Mouse (Mus musculus) stomach, embryonic 14.5 days (tissue): Measurements from ENCODE around the gene Akap6. TPM values are rescaled to one million over a fixed set of nuclear protein-coding genes. Genes with fewer than 3 reads are reported as not detected.

Experiments
- ATAC-seq: fragments of 200-750 bp; cut with Nextera tagmentation; 2 replicates; pipeline ENCODE4 v1.8.0; 2017; ENCODE audit warnings: low read depth, moderate TSS enrichment; ENCODE audit not compliant: insufficient number of reproducible peaks, insufficient read depth, low FRiP score
- H3K27ac ChIP-seq: fragments of 300-500 bp; sonication (generic); 2 replicates; pipeline ENCODE4 v1.5.1; 2014; ENCODE audit warnings: mild to moderate bottlenecking, low read length, moderate library complexity, mixed read lengths
- H3K27me3 ChIP-seq: fragments of 300-500 bp; sonication (generic); 2 replicates; pipeline ENCODE4 v1.6.1; 2014; ENCODE audit warnings: low read length, control low read depth, mixed read lengths; ENCODE audit not compliant: control insufficient read depth, insufficient read depth
- H3K36me3 ChIP-seq: fragments of 300-500 bp; sonication (generic); 2 replicates; pipeline ENCODE4 v1.6.1; 2014; ENCODE audit warnings: mild to moderate bottlenecking, control low read depth, low read length, moderate library complexity, mixed read lengths; ENCODE audit not compliant: control insufficient read depth, insufficient read depth
- H3K4me1 ChIP-seq: fragments of 300-500 bp; sonication (generic); 2 replicates; pipeline ENCODE4 v1.6.1; 2014; ENCODE audit warnings: low read length, control low read depth, mixed read lengths; ENCODE audit not compliant: control insufficient read depth, insufficient read depth
- H3K4me2 ChIP-seq: fragments of 300-500 bp; sonication (generic); replicated peaks from 2 replicates; pipeline ENCODE4 v1.6.1; 2014; ENCODE audit warnings: low read depth, low read length, control low read depth
- H3K4me3 ChIP-seq: fragments of 300-500 bp; sonication (generic); 2 replicates; pipeline ENCODE4 v1.5.1; 2014; ENCODE audit warnings: low read depth, low read length, control low read depth
- H3K9ac ChIP-seq: fragments of 300-500 bp; sonication (generic); replicated peaks from 2 replicates; pipeline ENCODE4 v1.6.1; 2014; ENCODE audit warnings: low read depth, mild to moderate bottlenecking, control low read depth, low read length, moderate library complexity, mixed read lengths
- H3K9me3 ChIP-seq: fragments of 300-500 bp; sonication (generic); 2 replicates; pipeline ENCODE4 v1.6.1; 2016; ENCODE audit warnings: low read depth, low read length, control low read depth; ENCODE audit not compliant: control insufficient read depth
- WGBS: fragments of 180-500 bp; shearing (Covaris S2); extraction: QIAGEN DNeasy Blood & Tissue Kit; methylation state at CpG from one replicate; pipeline ENCODE4 v1.1.7; 2014; 5-methylcytosine and 5-hydroxymethylcytosine counted together
- polyA plus RNA-seq: library from polyadenylated mRNA; unstranded; fragments of >200 nt; fragmentation: Nextera tagmentation; extraction: Ambion mirVana; gene quantifications from 2 replicates; pipeline ENCODE4 v1.2.1, GENCODE M21; 2014

Gene Akap6
- polyA plus RNA-seq, 1 experiment from 2014 or later = 2.7 TPM

DNA sequence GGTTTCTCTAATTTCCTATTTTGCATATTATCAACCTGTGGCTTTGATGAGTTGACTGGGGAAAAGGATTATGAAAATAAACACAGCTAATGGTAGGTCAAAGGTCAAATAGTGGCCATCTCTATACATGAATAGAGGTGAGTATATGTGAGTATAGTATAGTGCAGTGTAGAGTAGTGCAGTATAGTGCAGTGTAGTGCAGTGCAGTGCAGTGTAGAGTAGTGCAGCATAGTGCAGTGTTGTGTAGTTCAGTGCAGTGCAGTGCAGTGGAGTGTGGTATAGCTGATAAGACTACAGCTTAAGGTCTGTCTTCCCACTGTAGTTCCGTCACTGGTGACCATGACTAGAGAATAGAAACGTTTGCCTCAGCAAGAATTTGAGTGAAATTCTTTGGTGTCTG is 245.8 kb downstream of the Akap6 start:
- Histone ChIP-seq H3K9ac (no peak overlapping the region), H3K9me3 (no peaks in the 10 kb centered on the region), H3K27ac (no peak overlapping the region), H3K36me3 (no peaks in the 10 kb centered on the region), H3K4me1 (no peaks in the 10 kb centered on the region), H3K4me2 (no peak overlapping the region), H3K27me3 (no peaks in the 10 kb centered on the region), H3K4me3 (no peak overlapping the region)
- 82% methylated on average over 2 of the region's 2 CpGs for WGBS
- ATAC-seq = no peak

- no peaks in the 10 kb centered on the region for H3K4me1 ChIP-seq
- H3K27me3 ChIP-seq = no peaks in the 10 kb centered on the region
- H3K27ac ChIP-seq = no peak overlapping the region
- ATAC-seq = no peak
- H3K4me3 ChIP-seq = no peak overlapping the region
- no peak overlapping the region for H3K9ac ChIP-seq
- H3K4me2 ChIP-seq = no peak overlapping the region
- no peaks in the 10 kb centered on the region for H3K9me3 ChIP-seq
- H3K36me3 ChIP-seq = no peaks in the 10 kb centered on the region
- 64% methylated on average over 4 of the region's 4 CpGs for WGBS
Observed at GRCm38 (mm10) chr12:52950660-52951059, 251.5 kb downstream of the Akap6 start.

DNA sequence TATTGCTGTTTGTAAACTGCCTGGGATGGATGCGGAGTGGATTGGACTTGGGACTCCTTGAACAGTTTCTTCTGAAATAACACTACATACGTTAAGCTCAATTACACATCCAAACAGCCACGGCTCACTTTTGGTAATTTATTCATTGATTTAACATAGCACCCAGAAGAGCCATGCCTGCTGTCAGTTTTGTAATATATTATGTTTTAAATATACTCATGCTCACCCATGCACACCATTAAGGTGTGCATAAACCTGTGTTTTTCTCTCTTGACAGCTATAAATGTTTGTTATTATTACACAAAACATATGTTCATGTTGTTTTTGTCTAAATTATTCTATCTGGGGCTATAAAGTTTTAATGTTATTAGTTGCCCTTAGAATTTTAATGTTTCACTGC is 258.4 kb downstream of the Akap6 start:
- Histone ChIP-seq H3K9ac (no peak overlapping the region), H3K36me3 (no peaks in the 10 kb centered on the region), H3K4me2 (no peak overlapping the region), H3K4me3 (no peak overlapping the region), H3K9me3 (no peaks in the 10 kb centered on the region), H3K27me3 (no peaks in the 10 kb centered on the region), H3K27ac (no peak overlapping the region), H3K4me1 (no peaks in the 10 kb centered on the region)
- 72% methylated on average over 3 of the region's 3 CpGs for WGBS
- ATAC-seq = no peak

DNA sequence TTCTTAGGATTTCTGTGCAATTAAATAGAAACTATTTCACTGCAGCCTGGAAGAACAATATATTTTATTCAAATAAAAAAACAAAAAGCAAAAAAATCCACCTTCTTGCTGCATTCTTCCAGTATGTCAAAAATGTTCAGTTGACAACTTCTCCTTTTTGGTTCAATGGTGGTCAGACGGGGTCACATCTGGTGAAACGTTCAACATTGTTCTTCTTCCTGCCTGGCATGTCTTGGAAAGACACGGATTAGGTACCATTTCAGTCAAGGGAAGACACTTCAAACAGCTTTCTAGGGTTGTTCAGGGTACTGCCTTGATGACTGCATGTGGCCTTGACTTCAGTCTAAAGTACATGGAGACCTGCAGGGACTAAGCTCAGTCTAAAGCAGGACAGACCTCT is 258.8 kb downstream of the Akap6 start:
- WGBS = 57% methylated on average over 3 of the region's 3 CpGs
- Histone ChIP-seq H3K9ac (no peak overlapping the region), H3K27me3 (no peaks in the 10 kb centered on the region), H3K9me3 (no peaks in the 10 kb centered on the region), H3K4me1 (no peaks in the 10 kb centered on the region), H3K4me3 (no peak overlapping the region), H3K4me2 (no peak overlapping the region), H3K27ac (no peak overlapping the region), H3K36me3 (no peaks in the 10 kb centered on the region)
- no peak for ATAC-seq

DNA sequence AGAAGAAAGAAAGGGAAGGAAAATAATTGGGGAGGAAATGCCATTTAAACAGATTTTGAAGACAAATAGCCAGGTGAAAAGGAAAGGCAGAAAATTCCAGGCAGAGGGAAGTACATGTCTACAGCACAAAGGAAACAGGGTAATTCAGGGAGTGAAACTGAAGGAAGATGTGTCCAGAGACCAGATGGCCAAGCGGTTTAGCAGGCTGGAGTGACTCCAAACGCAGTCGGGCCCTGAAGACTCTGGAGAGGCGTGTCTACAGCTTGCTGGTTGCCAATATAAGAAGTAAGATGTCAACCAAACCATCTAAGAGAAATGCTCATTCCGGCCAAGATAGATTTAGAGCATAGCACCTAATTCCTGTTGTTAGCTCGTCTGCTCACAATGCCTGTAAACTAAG is 292.6 kb downstream of the Akap6 start:
- Histone ChIP-seq H3K27ac (no peak overlapping the region), H3K4me2 (no peak overlapping the region), H3K27me3 (no peaks in the 10 kb centered on the region), H3K9me3 (no peaks in the 10 kb centered on the region), H3K4me1 (no peaks in the 10 kb centered on the region), H3K9ac (no peak overlapping the region), H3K36me3 (no peaks in the 10 kb centered on the region), H3K4me3 (no peak overlapping the region)
- no peak for ATAC-seq
- WGBS = 75% methylated on average over 6 of the region's 6 CpGs

DNA sequence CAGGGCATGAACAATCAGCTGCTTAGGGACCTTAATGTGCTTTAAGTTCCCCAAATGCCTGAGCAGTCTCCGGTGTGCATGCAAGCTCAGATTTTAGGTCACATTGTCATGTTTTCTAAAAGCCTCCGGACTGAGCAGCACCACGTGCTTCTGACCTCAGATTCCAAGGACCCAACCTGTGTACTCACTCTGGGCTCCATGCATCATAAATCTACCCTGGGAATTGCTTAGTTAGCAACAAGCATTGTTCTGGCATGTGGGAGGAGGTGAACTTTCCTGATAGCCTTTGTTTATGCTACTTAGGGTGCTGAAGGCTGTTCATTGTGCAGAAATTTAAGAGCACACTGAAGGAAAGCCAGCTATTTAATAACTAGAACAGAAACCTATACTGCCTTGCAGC is 313.2 kb downstream of the Akap6 start:
- Histone ChIP-seq H3K4me2 (no peak overlapping the region), H3K4me1 (no peaks in the 10 kb centered on the region), H3K27ac (no peak overlapping the region), H3K27me3 (no peaks in the 10 kb centered on the region), H3K36me3 (no peaks in the 10 kb centered on the region), H3K9me3 (no peaks in the 10 kb centered on the region), H3K9ac (no peak overlapping the region), H3K4me3 (no peak overlapping the region)
- WGBS = 17% methylated on average over 3 of the region's 3 CpGs
- no peak for ATAC-seq

GRCm38 (mm10) chr12:53014539-53014938 is 315.4 kb downstream of the Akap6 start:
- Histone ChIP-seq H3K4me2 (no peak overlapping the region), H3K36me3 (no peaks in the 10 kb centered on the region), H3K4me1 (no peaks in the 10 kb centered on the region), H3K27ac (no peak overlapping the region), H3K4me3 (no peak overlapping the region), H3K9me3 (no peaks in the 10 kb centered on the region), H3K27me3 (no peaks in the 10 kb centered on the region), H3K9ac (no peak overlapping the region)
- ATAC-seq = no peak
- 86% methylated on average over 6 of the region's 6 CpGs for WGBS

GRCm38 (mm10) chr12:53024575-53025246 is 325.5 kb downstream of the Akap6 start:
- no peaks in the 10 kb centered on the region for H3K9me3 ChIP-seq
- WGBS = 74% methylated on average over 9 of the region's 9 CpGs
- no peaks in the 10 kb centered on the region for H3K27me3 ChIP-seq
- no peak overlapping the region for H3K4me3 ChIP-seq
- no peak overlapping the region for H3K27ac ChIP-seq
- no peak overlapping the region for H3K9ac ChIP-seq
- no peaks in the 10 kb centered on the region for H3K36me3 ChIP-seq
- no peaks in the 10 kb centered on the region for H3K4me1 ChIP-seq
- no peak overlapping the region for H3K4me2 ChIP-seq
- ATAC-seq = no peak

- H3K36me3 ChIP-seq = no peaks in the 10 kb centered on the region
- WGBS = 78% methylated on average over 4 of the region's 4 CpGs
- no peaks in the 10 kb centered on the region for H3K9me3 ChIP-seq
- H3K4me1 ChIP-seq = no peaks in the 10 kb centered on the region
- no peak overlapping the region for H3K27ac ChIP-seq
- ATAC-seq = no peak
- H3K4me2 ChIP-seq = no peak overlapping the region
- H3K27me3 ChIP-seq = no peaks in the 10 kb centered on the region
- H3K9ac ChIP-seq = no peak overlapping the region
- no peak overlapping the region for H3K4me3 ChIP-seq
Observed at GRCm38 (mm10) chr12:53027308-53027707, 328.1 kb downstream of the Akap6 start.
